Mouse (Mus musculus) layer of hippocampus, adult 11-12 months (tissue): ENCODE data around the gene Rasgrp1.

Source experiments
- DNase-seq: peaks from one replicate; pipeline ENCODE4 v3.0.0; 2022; ENCODE audit warnings: low spot score

Rasgrp1 gene

DNA sequence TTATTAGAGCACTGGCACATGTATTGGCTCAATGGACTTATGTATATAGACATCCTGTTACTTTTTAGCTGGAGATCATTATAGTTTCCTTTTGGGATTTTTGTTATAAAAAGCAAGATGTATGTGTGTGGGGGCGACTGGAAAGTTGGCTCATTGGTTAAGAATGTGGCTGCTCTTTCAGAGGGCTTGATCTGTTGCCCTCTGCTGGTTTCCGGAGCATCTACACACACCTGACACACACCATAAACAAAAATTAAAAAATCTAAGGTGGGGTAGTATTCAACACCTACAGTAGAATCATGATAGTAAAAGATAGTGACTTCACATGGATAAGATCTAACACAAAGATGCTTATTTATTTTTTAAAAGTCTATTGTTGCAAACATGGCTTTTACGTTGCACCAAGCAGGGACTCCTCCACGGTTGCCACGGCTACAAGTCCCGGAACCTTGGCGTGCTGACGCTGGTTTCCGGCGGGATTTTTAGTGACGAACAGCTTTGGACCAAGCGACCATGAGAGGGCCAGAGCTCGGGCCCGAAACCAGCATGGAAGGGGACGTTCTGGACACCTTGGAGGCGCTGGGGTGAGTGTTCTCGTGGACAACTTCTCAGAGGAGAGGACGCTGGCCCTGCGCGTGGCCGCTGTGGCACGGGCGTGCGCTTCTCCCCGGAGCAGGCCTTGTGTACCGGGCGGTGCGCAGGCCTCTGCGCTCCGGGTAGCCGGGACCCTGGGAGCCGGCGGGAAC is 93.4 kb downstream of the Rasgrp1 start, which contains the start of gene Fam98b:
Fam98b (plus strand) TSS at position 485 of the 746 bp plus-strand sequence.
- peak; percentile 87 for DNase-seq

GRCm38 (mm10) chr2:117241953-117242352 is 100.8 kb downstream of the Rasgrp1 start:
- DNase-seq = no peak

DNA sequence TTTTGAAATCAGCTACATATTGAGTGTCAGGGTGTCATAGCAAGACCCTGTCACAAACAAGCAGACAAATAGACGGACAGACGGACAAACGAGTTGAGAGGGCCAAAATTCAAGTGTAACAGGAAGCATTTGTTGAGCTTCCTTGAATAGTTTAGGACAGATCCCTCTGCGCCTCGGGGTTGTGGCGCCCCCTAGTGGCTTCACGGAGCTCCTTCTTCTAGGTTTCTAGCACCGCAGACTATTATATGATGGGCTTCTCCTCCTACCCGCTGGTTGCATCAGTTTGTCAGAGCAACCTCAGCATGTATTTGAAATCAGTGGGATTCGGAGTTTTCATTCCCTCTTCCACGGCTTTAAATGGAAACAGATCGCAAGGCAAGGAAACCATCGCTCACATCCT is 111.5 kb downstream of the Rasgrp1 start:
- peak; percentile 83 for DNase-seq

GRCm38 (mm10) chr2:117230261-117230660 is 112.5 kb downstream of the Rasgrp1 start:
- DNase-seq = no peak
